Mouse (Mus musculus): ENCODE data around the gene Vmn2r110. TPM values are rescaled to one million over a fixed set of nuclear protein-coding genes. Genes with fewer than 3 reads are reported as not detected.

Gene Vmn2r110
- polyA plus RNA-seq (2015; fragmentation: Nextera tagmentation; extraction: Ambion mirVana), result 0.01 TPM in 1 of 2 replicates, not detected in the other

- Histone ChIP-seq H3K27me3 (no peaks in the 10 kb centered on the region), H3K27ac (no peak within 1 kb of the TSS), H3K9ac (no peak within 1 kb of the TSS), H3K4me2 (no peak within 1 kb of the TSS), H3K36me3 (no peaks in the 10 kb centered on the region), H3K9me3 (no peaks in the 10 kb centered on the region), H3K4me1 (no peaks in the 10 kb centered on the region), H3K4me3 (no peak within 1 kb of the TSS)
- 32% methylated on average over 1 of the region's 1 CpGs for WGBS
- ATAC-seq (ENCODE audit: insufficient number of reproducible peaks, low FRiP score, low TSS enrichment, low read depth), result no peak
Observed at GRCm38 (mm10) chr17:20596323-20596722, at the start of gene Vmn2r110. Gene Vmn2r110, minus strand, starts transcription at chr17:20596423.

GRCm38 (mm10) chr17:20624777-20625176 lies 28.6 kb upstream of the Vmn2r110 start, which contains the start of gene Fpr-rs3:
Gene Fpr-rs3, minus strand, starts transcription at chr17:20624877.
- no peak within 1 kb of the TSS for H3K9ac ChIP-seq
- ATAC-seq (ENCODE audit: insufficient number of reproducible peaks, low FRiP score, low TSS enrichment, low read depth), result no peak

GRCm38 (mm10) chr17:20564656-20565055 lies 31.6 kb downstream of the Vmn2r110 start, which contains the start of gene Vmn2r109:
Gene Vmn2r109, minus strand, starts transcription at chr17:20564756.
- H3K9ac ChIP-seq, result no peak within 1 kb of the TSS
- H3K4me1 ChIP-seq, result no peaks in the 10 kb centered on the region
- H3K4me2 ChIP-seq, result no peak within 1 kb of the TSS
- no peak within 1 kb of the TSS for H3K27ac ChIP-seq
- H3K9me3 ChIP-seq, result no peaks in the 10 kb centered on the region
- no peak for ATAC-seq (ENCODE audit: insufficient number of reproducible peaks, low FRiP score, low TSS enrichment, low read depth)
- 93% methylated on average over 1 of the region's 1 CpGs for WGBS
- H3K36me3 ChIP-seq, result no peaks in the 10 kb centered on the region
- H3K27me3 ChIP-seq, result no peaks in the 10 kb centered on the region
- no peak within 1 kb of the TSS for H3K4me3 ChIP-seq

More at GRCm38 (mm10) chr17:20624777-20625176, 28.6 kb upstream of the Vmn2r110 start, which contains the start of gene Fpr-rs3:
- H3K4me1 ChIP-seq, result no peaks in the 10 kb centered on the region
- no peak within 1 kb of the TSS for H3K27ac ChIP-seq
- no peaks in the 10 kb centered on the region for H3K27me3 ChIP-seq
- H3K4me2 ChIP-seq, result no peak within 1 kb of the TSS
- no peaks in the 10 kb centered on the region for H3K36me3 ChIP-seq
- no peaks in the 10 kb centered on the region for H3K9me3 ChIP-seq
- no peak within 1 kb of the TSS for H3K4me3 ChIP-seq

Other genes starting within 250 kb of the Vmn2r110 start
- not detected in 2 replicates for gene Vmn1r224, start 182.3 kb downstream of the Vmn2r110 start, polyA plus RNA-seq (2015; fragmentation: Nextera tagmentation; extraction: Ambion mirVana)
- gene Vmn2r108, start 115.1 kb downstream of the Vmn2r110 start, polyA plus RNA-seq (2015; fragmentation: Nextera tagmentation; extraction: Ambion mirVana), result not detected in 2 replicates
- not detected in 2 replicates for gene Vmn1r225, start 98.3 kb downstream of the Vmn2r110 start, polyA plus RNA-seq (2015; fragmentation: Nextera tagmentation; extraction: Ambion mirVana)
- not detected in 2 replicates for gene Vmn2r109, start 31.7 kb downstream of the Vmn2r110 start, polyA plus RNA-seq (2015; fragmentation: Nextera tagmentation; extraction: Ambion mirVana)
- gene Fpr-rs3, start 28.5 kb upstream of the Vmn2r110 start, polyA plus RNA-seq (2015; fragmentation: Nextera tagmentation; extraction: Ambion mirVana), result not detected in 2 replicates
- gene Vmn1r226, start 86.4 kb upstream of the Vmn2r110 start, polyA plus RNA-seq (2015; fragmentation: Nextera tagmentation; extraction: Ambion mirVana), result not detected in 2 replicates
- not detected in 2 replicates for gene Vmn1r227, start 133.4 kb upstream of the Vmn2r110 start, polyA plus RNA-seq (2015; fragmentation: Nextera tagmentation; extraction: Ambion mirVana)
- not detected in 2 replicates for gene Vmn1r228, start 189.7 kb upstream of the Vmn2r110 start, polyA plus RNA-seq (2015; fragmentation: Nextera tagmentation; extraction: Ambion mirVana)
- gene Vmn1r229, start 215.1 kb upstream of the Vmn2r110 start, polyA plus RNA-seq (2015; fragmentation: Nextera tagmentation; extraction: Ambion mirVana), result not detected in 2 replicates
- gene Vmn1r230, start 244.0 kb upstream of the Vmn2r110 start, polyA plus RNA-seq (2015; fragmentation: Nextera tagmentation; extraction: Ambion mirVana), result not detected in 2 replicates

Data from limb, embryonic 15.5 days (tissue).